Mouse (Mus musculus) midbrain, embryonic 11.5 days (tissue): ENCODE results near the gene Selenon. TPM values are rescaled to one million over a fixed set of nuclear protein-coding genes. Genes with fewer than 3 reads are reported as not detected.

Experiments
- ATAC-seq: fragments of 200-750 bp; cut with Nextera tagmentation; 2 replicates; pipeline ENCODE4 v1.8.0; 2017; ENCODE audit warnings: moderate TSS enrichment, moderate library complexity; ENCODE audit not compliant: low FRiP score
- DNase-seq: peaks from one replicate; pipeline ENCODE4 v3.0.0; 2015; ENCODE audit warnings: low spot score; ENCODE audit errors: missing footprints
- H3K27ac ChIP-seq: fragments of 300-500 bp; sonication (generic); 2 replicates; pipeline ENCODE4 v1.5.1; 2014; ENCODE audit warnings: low read depth, low read length
- H3K27me3 ChIP-seq: fragments of 300-500 bp; sonication (generic); 2 replicates; pipeline ENCODE4 v1.6.1; 2014; ENCODE audit warnings: mild to moderate bottlenecking, low read length, moderate library complexity, mixed read lengths; ENCODE audit not compliant: control insufficient read depth, insufficient read depth
- H3K36me3 ChIP-seq: fragments of 300-500 bp; sonication (generic); 2 replicates; pipeline ENCODE4 v1.6.1; 2014; ENCODE audit warnings: mild to moderate bottlenecking, low read length, moderate library complexity, mixed read lengths; ENCODE audit not compliant: control insufficient read depth, insufficient read depth
- H3K4me1 ChIP-seq: fragments of 300-500 bp; sonication (generic); 2 replicates; pipeline ENCODE4 v1.6.1; 2014; ENCODE audit warnings: low read length; ENCODE audit not compliant: control insufficient read depth, insufficient read depth
- H3K4me2 ChIP-seq: fragments of 300-500 bp; sonication (generic); 2 replicates; pipeline ENCODE4 v1.6.1; 2014; ENCODE audit warnings: mild to moderate bottlenecking, moderate library complexity
- H3K4me3 ChIP-seq: fragments of 300-500 bp; sonication (generic); 2 replicates; pipeline ENCODE4 v1.5.1; 2014; ENCODE audit warnings: low read depth, low read length
- H3K9ac ChIP-seq: fragments of 300-500 bp; sonication (generic); 2 replicates; pipeline ENCODE4 v1.6.1; 2014; ENCODE audit warnings: low read length
- H3K9me3 ChIP-seq: fragments of 300-500 bp; sonication (generic); 2 replicates; pipeline ENCODE4 v1.6.1; 2016; ENCODE audit warnings: low read length; ENCODE audit not compliant: control insufficient read depth
- WGBS: fragments of 180-500 bp; shearing (Covaris S2); extraction: QIAGEN DNeasy Blood & Tissue Kit; methylation state at CpG from one replicate; pipeline ENCODE4 v1.1.7; 2014; 5-methylcytosine and 5-hydroxymethylcytosine counted together
- polyA plus RNA-seq: library from polyadenylated mRNA; unstranded; fragments of >200 nt; fragmentation: Nextera tagmentation; extraction: Ambion mirVana; gene quantifications from 2 replicates; pipeline ENCODE4 v1.2.1, GENCODE M21; 2014

Gene Selenon
- polyA plus RNA-seq, 1 experiment from 2014 or later, result 24.6 TPM

DNA sequence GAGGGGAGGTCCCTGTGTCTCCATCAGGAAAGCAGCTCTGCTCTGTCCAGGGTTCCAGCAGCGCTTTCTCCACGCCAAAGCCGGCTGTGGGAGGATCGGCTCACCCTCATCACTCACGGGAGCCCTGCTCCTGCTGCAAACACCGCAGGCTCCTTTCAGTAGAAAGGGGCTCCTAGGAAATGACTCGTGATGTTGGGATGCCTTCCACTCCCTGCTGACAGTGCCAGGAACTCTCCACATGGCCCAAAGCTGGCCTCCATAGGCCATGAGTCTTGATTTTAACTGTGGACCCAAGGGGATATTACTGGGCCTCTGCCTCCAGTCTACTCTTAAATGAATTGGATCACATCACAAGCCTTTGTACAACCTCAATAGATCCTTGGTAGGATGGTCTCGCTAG lies 17.9 kb upstream of the Selenon start:
- WGBS, result 76% methylated on average over 8 of the region's 8 CpGs
- no peak for ATAC-seq
- no peak for DNase-seq
- no peaks in the 10 kb centered on the region for H3K9me3 ChIP-seq
- H3K27ac ChIP-seq, result no peak overlapping the region
- H3K9ac ChIP-seq, result no peak overlapping the region
- no peaks in the 10 kb centered on the region for H3K36me3 ChIP-seq
- no peaks in the 10 kb centered on the region for H3K27me3 ChIP-seq
- no peak overlapping the region for H3K4me2 ChIP-seq
- no peak overlapping the region for H3K4me3 ChIP-seq
- peaks cover 3% of the 10 kb centered on the region; the same call in 1 of the 2 replicates for H3K4me1 ChIP-seq

DNA sequence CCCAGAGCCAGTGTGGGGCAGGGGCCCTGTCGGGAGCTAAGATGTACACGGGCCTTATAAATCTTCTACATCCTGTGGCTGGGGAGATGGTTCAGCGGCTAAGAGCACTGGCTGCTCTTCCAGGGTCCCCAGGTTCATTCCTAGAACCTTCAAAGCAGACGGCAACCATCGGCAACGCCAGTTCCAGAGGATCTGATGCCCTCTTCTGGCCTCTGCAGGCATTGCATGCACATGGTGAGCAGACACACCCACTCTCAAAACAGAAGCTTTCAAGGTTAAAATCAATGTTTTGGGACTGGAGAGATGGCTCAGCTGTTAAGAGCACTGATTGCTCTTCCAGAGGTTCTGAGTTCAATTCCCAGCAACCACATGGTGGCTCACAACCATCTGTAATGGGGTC lies 17.2 kb upstream of the Selenon start:
- ATAC-seq, result no peak
- WGBS, result 81% methylated on average over 6 of the region's 6 CpGs
- H3K4me1 ChIP-seq, result peaks cover 3% of the 10 kb centered on the region; the same call in 1 of the 2 replicates

DNA sequence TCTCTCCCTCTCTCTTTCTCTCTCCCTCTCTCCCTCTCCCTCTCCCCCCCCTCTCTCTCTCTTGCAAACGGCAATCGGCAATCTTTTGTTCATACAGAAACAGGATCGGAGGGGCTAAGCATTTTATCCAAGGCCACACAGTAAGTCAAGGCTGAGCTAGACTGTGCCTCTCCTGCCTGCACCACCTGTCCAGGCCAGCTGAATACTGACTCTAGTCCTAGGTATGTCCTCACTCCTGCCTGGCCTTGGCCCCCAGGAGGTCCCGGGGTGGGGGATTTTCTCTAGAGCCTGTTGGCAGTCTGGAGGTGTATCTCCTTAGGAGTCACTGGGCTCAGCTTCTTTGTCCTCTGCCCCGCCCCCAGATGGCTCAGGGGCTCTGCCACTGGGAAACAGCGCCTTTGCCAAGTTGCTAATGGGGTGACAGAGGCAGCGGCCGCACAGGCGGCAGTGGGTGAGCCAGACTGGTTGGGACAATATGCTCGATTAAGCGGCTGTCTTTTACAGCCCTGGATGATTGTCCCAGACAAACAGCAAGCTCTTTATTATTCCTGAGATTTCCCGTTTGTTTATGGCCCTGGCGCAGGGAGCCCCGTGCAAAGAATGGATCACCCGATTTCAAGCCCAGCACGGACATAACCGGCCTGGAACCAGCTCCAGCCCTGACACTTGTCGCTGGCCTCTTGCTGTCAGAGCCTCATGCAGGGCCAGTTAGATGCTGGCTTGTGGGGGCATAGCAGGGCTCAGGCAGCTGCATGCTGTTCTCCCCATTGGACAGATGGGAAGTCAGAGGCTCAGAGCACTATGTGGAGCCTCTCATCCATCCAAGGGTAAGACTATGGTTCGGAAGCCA lies 15.6 kb upstream of the Selenon start:
- Histone ChIP-seq H3K4me2 (no peak overlapping the region), H3K27me3 (no peaks in the 10 kb centered on the region), H3K4me1 (peaks cover 3% of the 10 kb centered on the region; the same call in 1 of the 2 replicates), H3K27ac (no peak overlapping the region), H3K9ac (no peak overlapping the region; the same call in 1 of the 2 replicates), H3K4me3 (no peak overlapping the region), H3K9me3 (no peaks in the 10 kb centered on the region), H3K36me3 (no peaks in the 10 kb centered on the region)
- ATAC-seq, result no peak
- DNase-seq, result no peak
- 35% methylated on average over 19 of the region's 19 CpGs for WGBS

More for the DNA sequence above, 17.2 kb upstream of the Selenon start:
- H3K27me3 ChIP-seq, result no peaks in the 10 kb centered on the region
- no peaks in the 10 kb centered on the region for H3K9me3 ChIP-seq
- H3K9ac ChIP-seq, result no peak overlapping the region
- DNase-seq, result no peak
- H3K36me3 ChIP-seq, result no peaks in the 10 kb centered on the region
- H3K4me2 ChIP-seq, result no peak overlapping the region
- no peak overlapping the region for H3K4me3 ChIP-seq
- H3K27ac ChIP-seq, result no peak overlapping the region

DNA sequence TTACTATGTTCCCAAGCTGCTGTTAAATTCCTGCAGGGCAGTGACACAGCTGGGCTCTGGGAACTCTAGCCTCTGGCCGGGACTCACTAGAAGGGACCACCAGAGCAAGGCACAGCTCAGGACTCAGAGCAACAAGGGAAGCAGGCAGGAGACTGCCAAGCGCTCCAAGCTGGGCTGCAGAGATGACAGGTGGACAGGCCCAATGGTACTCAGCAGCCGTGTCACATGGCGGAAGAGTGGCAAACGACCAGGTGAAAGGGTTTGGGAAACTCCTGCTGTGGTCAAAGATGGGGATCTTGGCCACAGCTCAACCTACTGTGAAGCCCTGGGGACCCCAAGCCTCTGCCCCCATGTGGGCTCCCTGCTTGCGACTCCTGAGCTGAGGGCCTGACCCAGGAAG lies 12.1 kb upstream of the Selenon start:
- Histone ChIP-seq H3K27ac (no peak overlapping the region), H3K27me3 (no peaks in the 10 kb centered on the region), H3K4me3 (no peak overlapping the region), H3K4me2 (no peak overlapping the region), H3K9me3 (no peaks in the 10 kb centered on the region), H3K4me1 (peaks cover 3% of the 10 kb centered on the region; the same call in 1 of the 2 replicates), H3K9ac (no peak overlapping the region), H3K36me3 (no peaks in the 10 kb centered on the region)
- 92% methylated on average over 6 of the region's 6 CpGs for WGBS
- ATAC-seq (no peak), DNase-seq (no peak)

DNA sequence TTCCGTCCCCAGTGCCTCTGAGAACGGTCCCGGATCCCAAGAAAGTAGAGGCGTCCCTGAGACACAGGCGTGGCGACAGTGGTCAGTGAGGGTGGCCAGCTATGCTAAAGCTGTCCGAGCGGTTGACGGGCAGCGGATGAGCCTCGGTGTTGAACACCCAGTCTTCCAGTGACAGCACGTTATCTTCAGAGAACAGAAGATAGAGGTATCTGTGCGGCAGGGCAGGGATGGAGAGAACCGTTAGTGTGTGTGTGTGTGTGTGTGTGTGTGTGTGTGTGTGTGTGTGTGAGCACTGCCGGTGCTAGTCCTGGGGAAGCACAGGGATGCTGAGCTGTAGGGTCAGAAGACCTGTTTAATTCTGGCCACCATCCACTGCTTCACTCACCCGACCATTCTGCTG lies 11.7 kb upstream of the Selenon start:
- no peaks in the 10 kb centered on the region for H3K36me3 ChIP-seq
- no peak for DNase-seq
- ATAC-seq, result no peak
- no peak overlapping the region for H3K9ac ChIP-seq
- 94% methylated on average over 16 of the region's 16 CpGs for WGBS
- no peaks in the 10 kb centered on the region for H3K27me3 ChIP-seq
- peaks cover 3% of the 10 kb centered on the region; the same call in 1 of the 2 replicates for H3K4me1 ChIP-seq
- no peak overlapping the region for H3K4me2 ChIP-seq
- H3K4me3 ChIP-seq, result no peak overlapping the region
- no peaks in the 10 kb centered on the region for H3K9me3 ChIP-seq
- no peak overlapping the region for H3K27ac ChIP-seq

DNA sequence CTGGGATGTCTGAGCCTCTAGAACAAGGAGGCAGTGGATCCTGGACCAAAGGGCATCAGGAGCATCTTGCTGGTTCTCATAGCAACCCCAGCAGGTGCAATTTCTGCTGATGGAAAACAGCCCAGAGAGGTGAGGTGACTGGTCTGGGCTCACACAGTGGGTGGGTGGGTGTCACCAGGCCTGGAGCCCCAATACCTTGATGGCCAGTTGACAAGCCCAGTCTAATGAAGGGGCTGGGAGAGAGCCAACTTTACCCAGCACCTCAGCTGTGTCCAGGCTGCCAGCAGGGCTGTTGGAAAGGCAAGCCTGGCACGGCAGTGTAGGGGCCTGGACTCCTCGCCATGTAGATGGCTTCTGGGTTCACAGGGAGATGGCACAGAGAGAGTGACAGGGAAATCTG lies 10.0 kb upstream of the Selenon start:
- peaks cover 6% of the 10 kb centered on the region for H3K4me1 ChIP-seq
- ATAC-seq (no peak), DNase-seq (no peak)
- H3K27me3 ChIP-seq, result no peaks in the 10 kb centered on the region
- H3K9ac ChIP-seq, result no peak overlapping the region
- 92% methylated on average over 2 of the region's 2 CpGs for WGBS
- no peak overlapping the region for H3K4me2 ChIP-seq
- H3K9me3 ChIP-seq, result no peaks in the 10 kb centered on the region
- no peak overlapping the region for H3K4me3 ChIP-seq
- H3K36me3 ChIP-seq, result no peaks in the 10 kb centered on the region
- no peak overlapping the region for H3K27ac ChIP-seq

DNA sequence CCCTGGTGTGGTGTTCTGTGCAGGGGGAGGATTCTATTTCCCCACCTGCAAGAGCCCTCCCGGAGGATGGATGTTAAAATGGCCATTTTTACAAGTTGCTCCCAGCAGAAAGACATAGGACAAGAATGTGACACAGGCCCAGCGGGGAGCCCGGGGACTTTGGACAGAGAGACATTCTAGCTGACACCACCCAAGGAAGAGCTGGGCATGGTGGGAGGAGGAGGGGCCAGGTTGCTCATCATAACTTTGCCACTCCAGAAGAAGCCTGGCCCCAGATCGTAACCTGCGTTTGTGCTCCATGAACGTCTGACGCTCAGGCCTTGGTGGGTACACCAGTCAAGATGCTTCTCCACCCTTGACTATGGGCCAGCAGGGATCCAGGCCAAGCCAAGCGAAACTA lies 8.7 kb upstream of the Selenon start:
- no peak for DNase-seq
- no peak for ATAC-seq
- Histone ChIP-seq H3K27me3 (no peaks in the 10 kb centered on the region), H3K36me3 (no peaks in the 10 kb centered on the region), H3K4me2 (no peak overlapping the region), H3K9me3 (no peaks in the 10 kb centered on the region), H3K4me3 (no peak overlapping the region), H3K4me1 (peaks cover 6% of the 10 kb centered on the region), H3K9ac (no peak overlapping the region), H3K27ac (no peak overlapping the region)
- WGBS, result 91% methylated on average over 8 of the region's 8 CpGs

DNA sequence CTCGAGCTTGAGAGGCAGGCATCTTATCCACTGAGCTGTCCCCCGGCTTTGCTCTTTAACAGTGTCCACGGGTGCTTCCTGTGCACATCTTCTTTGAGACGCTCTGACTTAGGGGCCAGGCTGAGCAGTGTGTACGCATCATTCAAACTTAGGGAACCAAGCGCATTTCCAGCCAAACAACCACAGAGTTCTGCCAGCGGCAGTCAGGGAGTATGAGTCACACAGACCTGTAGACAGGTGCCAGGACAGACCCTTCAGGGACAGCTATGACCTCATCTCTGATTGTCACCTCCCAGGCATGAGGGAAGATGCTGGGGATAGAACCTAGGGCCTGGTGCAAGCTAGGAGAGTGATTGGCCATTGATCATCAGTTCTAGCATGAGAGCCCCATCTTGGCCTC lies 7.2 kb upstream of the Selenon start:
- no peak overlapping the region for H3K4me2 ChIP-seq
- no peaks in the 10 kb centered on the region for H3K36me3 ChIP-seq
- H3K27me3 ChIP-seq, result no peaks in the 10 kb centered on the region
- 83% methylated on average over 7 of the region's 7 CpGs for WGBS
- ATAC-seq, result no peak
- H3K4me1 ChIP-seq, result peaks cover 6% of the 10 kb centered on the region
- no peak overlapping the region for H3K4me3 ChIP-seq
- H3K9me3 ChIP-seq, result no peaks in the 10 kb centered on the region
- DNase-seq, result no peak
- no peak overlapping the region for H3K27ac ChIP-seq
- H3K9ac ChIP-seq, result no peak overlapping the region

DNA sequence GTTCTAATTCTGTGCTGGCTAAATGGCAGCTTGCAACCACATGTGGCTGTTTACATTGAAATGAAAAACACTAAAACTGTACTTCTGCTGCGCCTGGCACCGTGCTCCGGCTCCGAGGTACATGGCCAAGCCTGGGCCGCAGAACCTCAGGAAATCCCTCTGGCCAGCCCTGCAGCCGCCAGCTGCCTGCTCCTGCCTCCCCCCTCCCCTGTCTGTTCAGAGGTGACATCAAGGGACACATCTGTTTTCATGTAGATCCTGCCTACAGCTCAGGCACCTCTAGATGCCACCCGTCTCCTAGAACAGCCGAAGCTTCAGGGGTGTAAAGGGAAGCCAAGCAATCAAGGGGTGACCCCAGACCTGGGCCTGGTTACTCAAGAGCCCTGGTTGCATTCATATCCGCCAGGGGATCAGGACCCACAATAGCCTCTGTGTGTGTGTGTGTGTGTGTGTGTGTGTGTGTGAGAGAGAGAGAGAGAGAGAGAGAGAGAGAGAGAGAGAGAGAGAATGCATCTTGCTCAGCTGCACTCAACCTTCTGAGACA lies 6.7 kb upstream of the Selenon start:
- H3K27ac ChIP-seq, result no peak overlapping the region
- no peak overlapping the region for H3K4me2 ChIP-seq
- H3K9ac ChIP-seq, result no peak overlapping the region
- no peaks in the 10 kb centered on the region for H3K36me3 ChIP-seq
- DNase-seq (no peak), ATAC-seq (no peak)
- WGBS, result 65% methylated on average over 9 of the region's 9 CpGs
- H3K9me3 ChIP-seq, result no peaks in the 10 kb centered on the region
- H3K4me3 ChIP-seq, result no peak overlapping the region
- peaks cover 6% of the 10 kb centered on the region for H3K4me1 ChIP-seq
- H3K27me3 ChIP-seq, result no peaks in the 10 kb centered on the region
